Mouse (Mus musculus) bone marrow macrophage, adult 2 months (primary cell): ENCODE results near the gene Myrf.

Experiments
- CTCF ChIP-seq: IDR thresholded peaks from 2 replicates; pipeline ENCODE4 v1.5.1; 2012; ENCODE audit warnings: low read depth, mild to moderate bottlenecking, low read length, moderate library complexity
- POLR2A ChIP-seq: IDR thresholded peaks from 2 replicates; pipeline ENCODE4 v1.6.1; 2012; ENCODE audit warnings: mild to moderate bottlenecking, low read depth, low read length, borderline replicate concordance

GRCm38 (mm10) chr19:10170466-10170865, 70.1 kb downstream of the Myrf start:
- no peak for TF ChIP-seq CTCF
- TF ChIP-seq POLR2A, result no peak
